Mouse (Mus musculus) ES-E14 (cell line): Measurements from ENCODE around the gene Gm4922. TPM values are rescaled to one million over a fixed set of nuclear protein-coding genes. Genes with fewer than 3 reads are reported as not detected.

Experiments used
- DNase-seq: peaks from one replicate; pipeline ENCODE4 v3.0.0-alpha.2; 2013; ENCODE audit warnings: low read depth, low spot score
- H3K27ac ChIP-seq: 2 replicates; pipeline ENCODE4 v1.5.1; 2012; ENCODE audit warnings: low read depth, mild to moderate bottlenecking, low read length, moderate library complexity, mixed read lengths; ENCODE audit not compliant: poor library complexity, insufficient read depth, severe bottlenecking
- H3K36me3 ChIP-seq: 2 replicates; pipeline ENCODE4 v1.6.1; 2012; ENCODE audit warnings: mild to moderate bottlenecking, low read length, moderate library complexity, mixed read lengths; ENCODE audit not compliant: control insufficient read depth, poor library complexity, insufficient read depth, severe bottlenecking
- H3K4me1 ChIP-seq, 2 experiments: fragments of 150-350 bp in 1 of 2; sonication (generic) in 1 of 2; 2 replicates each; pipeline ENCODE4 v1.6.1; 2012; ENCODE audit warnings: low read length in 2 of 2, mild to moderate bottlenecking in 1 of 2, mixed read lengths in 1 of 2; ENCODE audit not compliant: control insufficient read depth in 2 of 2, insufficient read depth in 2 of 2, poor library complexity in 1 of 2
- H3K4me3 ChIP-seq, 2 experiments: fragments of 150-350 bp in 1 of 2; sonication (generic) in 1 of 2; 2 replicates each; pipeline ENCODE4 v1.5.1; 2012; ENCODE audit warnings: low read length in 2 of 2, low read depth in 1 of 2, mild to moderate bottlenecking in 1 of 2, mixed read lengths in 1 of 2; ENCODE audit not compliant: insufficient read depth in 1 of 2, poor library complexity in 1 of 2, severe bottlenecking in 1 of 2
- H3K9ac ChIP-seq: 2 replicates; pipeline ENCODE4 v1.6.1; 2012; ENCODE audit warnings: low read depth, mild to moderate bottlenecking, low read length, mixed read lengths; ENCODE audit not compliant: poor library complexity, insufficient read depth, severe bottlenecking
- H3K9me3 ChIP-seq: fragments of 150-350 bp; sonication (generic); 2 replicates; pipeline ENCODE4 v1.6.1; 2012; ENCODE audit warnings: low read depth, mild to moderate bottlenecking, low read length; ENCODE audit not compliant: control insufficient read depth, insufficient read depth
- CHD2 ChIP-seq: IDR thresholded peaks from 2 replicates; pipeline ENCODE4 v1.6.1; 2014; ENCODE audit warnings: mild to moderate bottlenecking, low read depth, low read length, inconsistent platforms
- HCFC1 ChIP-seq: IDR thresholded peaks from 2 replicates; pipeline ENCODE4 v1.6.1; 2012; ENCODE audit warnings: low read length, inconsistent platforms, borderline replicate concordance; ENCODE audit not compliant: insufficient read depth
- MAFK ChIP-seq: IDR thresholded peaks from 2 replicates; pipeline ENCODE4 v1.6.1; 2014; ENCODE audit warnings: mild to moderate bottlenecking, low read depth, low read length, inconsistent platforms; ENCODE audit not compliant: insufficient read depth
- ZC3H11A ChIP-seq: IDR thresholded peaks from 2 replicates; pipeline ENCODE4 v1.6.1; 2012; ENCODE audit warnings: low read depth, mild to moderate bottlenecking, inconsistent platforms, low read length, borderline replicate concordance
- ZNF384 ChIP-seq: IDR thresholded peaks from 2 replicates; pipeline ENCODE4 v1.6.1; 2012; ENCODE audit warnings: low read depth, low read length, inconsistent platforms
- in situ Hi-C, 2 experiments: fragments of 600-800 bp; cut with MboI; formaldehyde crosslinking; loops; one replicate each; pipeline ENCODE4 v1.15.1; 2025; ENCODE audit warnings: low sequenced_read_pairs in 2 of 2, inconsistent platforms in 1 of 2; ENCODE audit not compliant: unreplicated experiment in 2 of 2
- total RNA-seq: library from RNA; depleted of rRNA; stranded (reverse); fragments of 300-350 nt; gene quantifications from 2 replicates; pipeline ENCODE4 v1.2.3, GENCODE M21; 2012

Gm4922 gene
- total RNA-seq, 1 experiment: not detected

DNA sequence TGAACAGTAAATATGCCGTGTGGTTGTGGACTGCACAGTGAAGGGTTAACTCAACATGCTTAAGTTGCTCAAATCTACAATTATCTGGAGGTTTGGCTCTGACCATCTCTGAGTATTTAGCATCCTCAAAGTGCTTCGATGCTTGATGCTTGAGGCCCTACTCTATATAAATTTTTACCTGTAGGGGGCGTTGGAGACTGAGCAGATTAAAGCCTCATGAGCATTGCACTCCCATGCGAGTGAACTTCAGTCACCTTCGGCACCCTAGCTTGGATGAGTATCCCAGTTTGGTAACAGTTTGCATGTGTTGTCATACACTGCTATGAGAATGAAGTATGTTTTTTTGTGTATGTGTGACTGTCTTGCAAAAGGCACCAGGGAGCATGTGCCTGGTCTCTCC lies 16.7 kb downstream of the Gm4922 start:
- Histone ChIP-seq H3K4me3 (no peak overlapping the region), H3K27ac (no peak overlapping the region), H3K9me3 (no peaks in the 10 kb centered on the region), H3K4me1 (no peaks in the 10 kb centered on the region), H3K9ac (no peak overlapping the region), H3K36me3 (no peaks in the 10 kb centered on the region)
- TF ChIP-seq ZC3H11A (0 out of 2 replicates have a peak, but pooled peaks have one; percentile 14), MAFK (no peak), ZNF384 (no peak)
- DNase-seq: peak; percentile 24
- in situ Hi-C loops: loop anchor here (10.0 to 25.0 kb wide), 2 partner anchors 135 to 142 kb away; no protein-coding TSS in a partner anchor

DNA sequence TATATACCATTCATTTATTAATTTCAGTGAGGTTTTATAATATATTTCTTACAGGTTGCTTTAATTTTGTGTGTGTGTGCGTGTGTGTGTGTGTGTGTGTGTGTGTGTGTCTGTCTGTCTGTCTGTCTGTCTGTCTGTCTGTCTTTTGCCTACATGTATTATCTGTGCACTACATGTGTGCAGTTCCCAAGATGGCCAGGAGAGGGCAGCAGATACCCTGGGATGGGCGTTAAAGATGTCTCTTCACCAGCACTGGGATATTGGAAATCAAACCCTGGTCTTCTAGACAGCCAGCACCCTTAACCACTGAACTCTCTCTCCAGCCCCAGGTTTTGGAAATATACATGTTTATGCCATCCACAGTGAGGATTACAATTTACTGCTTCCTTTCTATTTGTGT lies 26.4 kb downstream of the Gm4922 start:
- no peaks in the 10 kb centered on the region for H3K4me1 ChIP-seq
- in situ Hi-C loops: loop anchor here (10.0 to 25.0 kb wide), 2 partner anchors 145 to 152 kb away; no protein-coding TSS in a partner anchor
- H3K9me3 ChIP-seq: no peaks in the 10 kb centered on the region
- no peak overlapping the region for H3K4me3 ChIP-seq
- DNase-seq: peak; percentile 77
- no peak overlapping the region for H3K27ac ChIP-seq
- no peaks in the 10 kb centered on the region for H3K36me3 ChIP-seq
- no peak overlapping the region for H3K9ac ChIP-seq
- TF ChIP-seq ZNF384 (no peak), ZC3H11A (peak; percentile 91; the same call in 1 of the 2 replicates), CHD2 (no peak)

DNA sequence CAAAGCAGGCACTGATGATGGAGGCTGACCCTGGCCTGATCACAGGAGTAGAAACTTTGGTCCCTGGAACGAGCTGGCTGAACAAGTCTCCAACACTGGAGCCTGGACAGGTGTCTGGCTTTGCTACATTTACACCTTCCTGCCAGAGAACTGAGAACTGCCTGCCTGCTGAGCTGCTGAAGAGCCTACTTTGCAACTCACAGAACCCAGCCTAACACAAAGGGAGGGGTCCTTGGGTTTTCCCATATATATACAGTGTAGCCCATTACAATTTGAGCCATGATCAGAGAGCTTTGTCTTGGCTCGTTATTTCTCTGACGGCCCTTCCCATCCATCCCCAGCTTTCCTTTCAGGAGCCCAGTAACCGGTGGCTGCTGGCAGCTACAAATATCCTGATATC lies 36.5 kb downstream of the Gm4922 start:
- H3K4me1 ChIP-seq: peaks cover 0 to 5% of the 10 kb centered on the region in 2 experiments; a peak in 2 of 4 replicates
- H3K36me3 ChIP-seq: no peaks in the 10 kb centered on the region
- no peak overlapping the region for H3K9ac ChIP-seq
- in situ Hi-C loops: loop anchor here in 1 of 2 experiments (25.0 kb wide), 1 partner anchor 162 kb away; no protein-coding TSS in a partner anchor
- TF ChIP-seq ZNF384 (no peak), ZC3H11A (no peak), HCFC1 (no peak), CHD2 (no peak), MAFK (no peak)
- no peaks in the 10 kb centered on the region for H3K9me3 ChIP-seq
- no peak overlapping the region for H3K4me3 ChIP-seq
- no peak overlapping the region for H3K27ac ChIP-seq
- DNase-seq: peak; percentile 37

DNA sequence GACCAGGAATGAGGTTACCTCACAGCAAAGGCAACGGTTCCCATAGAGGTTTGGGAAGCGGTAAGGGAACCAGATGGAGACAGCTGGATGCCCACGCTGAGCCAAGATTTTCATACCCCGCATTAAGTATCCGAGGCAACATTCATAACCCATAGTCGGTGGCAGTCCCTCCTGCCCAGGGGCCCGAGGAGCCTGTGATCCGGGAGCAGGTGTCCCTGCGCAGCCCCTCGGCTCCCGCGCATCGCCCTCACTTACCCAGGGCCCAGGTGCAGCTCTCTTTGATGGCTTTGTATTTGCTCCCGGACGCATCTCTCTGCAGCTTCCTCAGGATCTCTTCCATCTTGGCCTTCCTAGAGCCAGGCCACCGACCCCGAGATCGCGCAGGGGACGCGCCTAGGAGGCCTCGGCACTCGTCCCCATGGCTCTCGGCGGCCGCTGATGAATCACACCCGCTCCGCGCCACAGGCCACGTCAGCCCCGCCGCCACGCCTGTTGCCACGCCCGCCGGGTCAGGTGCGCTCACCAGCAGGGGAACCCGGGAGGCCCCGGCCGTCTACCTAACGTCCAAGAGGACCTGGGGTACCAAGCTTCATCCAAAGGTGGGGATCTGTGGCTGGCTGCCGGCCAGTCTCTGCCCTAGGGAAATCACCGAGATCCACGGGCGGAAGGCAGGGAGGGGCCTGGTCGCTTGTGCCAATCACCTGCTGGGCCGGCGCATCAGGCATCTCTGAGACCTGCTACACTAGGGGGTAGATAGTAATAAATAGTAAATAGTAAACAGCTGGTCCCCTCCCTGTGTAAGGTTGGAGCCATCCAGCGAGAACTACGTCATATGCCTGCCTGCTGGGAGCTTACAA lies 43.1 kb downstream of the Gm4922 start, which contains the start of gene Arfgef3:
Gene Arfgef3 (minus strand): TSS at position 664 of the 857 bp plus-strand sequence.
- DNase-seq: no peak
- TF ChIP-seq ZNF384 (no peak), CHD2 (no peak), MAFK (no peak), ZC3H11A (no peak), HCFC1 (no peak)
- Histone ChIP-seq H3K4me1 (no peaks in the 10 kb centered on the region), H3K4me3 (peak within 1 kb of the TSS; percentile 53 to 78), H3K27ac (no peak within 1 kb of the TSS), H3K9me3 (no peaks in the 10 kb centered on the region), H3K9ac (peak within 1 kb of the TSS; percentile 68), H3K36me3 (no peaks in the 10 kb centered on the region)
- in situ Hi-C loops: no loop called here

DNA sequence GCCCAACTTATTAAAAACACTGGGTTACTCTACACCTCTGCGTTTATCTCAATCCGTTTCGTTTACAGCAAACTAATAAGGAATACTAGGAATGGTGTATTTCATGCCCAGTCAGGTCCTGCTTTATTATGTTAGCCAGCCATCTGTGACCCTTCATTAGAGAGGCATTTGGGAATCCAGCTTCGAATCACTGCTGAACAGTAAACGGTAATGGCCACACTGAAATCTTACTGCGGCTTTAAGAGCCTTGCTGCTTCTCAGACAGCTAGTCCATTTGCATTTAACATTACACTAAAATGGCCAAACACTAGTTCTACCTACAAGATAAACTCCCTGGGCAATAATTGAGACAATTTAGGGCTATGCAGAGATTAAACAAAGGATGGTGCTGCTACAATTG lies 44.5 kb downstream of the Gm4922 start:
- H3K9me3 ChIP-seq: no peaks in the 10 kb centered on the region
- H3K4me1 ChIP-seq: no peaks in the 10 kb centered on the region
- DNase-seq: no peak
- H3K36me3 ChIP-seq: no peaks in the 10 kb centered on the region
- TF ChIP-seq ZC3H11A: no peak
- TF ChIP-seq CHD2: no peak
- TF ChIP-seq HCFC1: no peak
- no peak for TF ChIP-seq ZNF384
- H3K27ac ChIP-seq: no peak overlapping the region
- in situ Hi-C loops: no loop called here
- H3K9ac ChIP-seq: no peak overlapping the region
- H3K4me3 ChIP-seq: no peak overlapping the region
